Mouse (Mus musculus) frontal cortex, postnatal 25 days (tissue): ENCODE results near the gene Ear14.
A peak's percentile ranks its signal among the peaks of the same experiment; 100 is the strongest.
"Not testable (repeated sequence)": the region's sequence is repeated elsewhere in the genome, so short reads cannot be mapped to it uniquely, and the experiment has no call there.

Experiments
- DNase-seq, 2 experiments: peaks; one replicate each; pipeline ENCODE4 v3.0.0; 2022; ENCODE audit warnings: low spot score in 2 of 2

The Ear14 gene

DNA sequence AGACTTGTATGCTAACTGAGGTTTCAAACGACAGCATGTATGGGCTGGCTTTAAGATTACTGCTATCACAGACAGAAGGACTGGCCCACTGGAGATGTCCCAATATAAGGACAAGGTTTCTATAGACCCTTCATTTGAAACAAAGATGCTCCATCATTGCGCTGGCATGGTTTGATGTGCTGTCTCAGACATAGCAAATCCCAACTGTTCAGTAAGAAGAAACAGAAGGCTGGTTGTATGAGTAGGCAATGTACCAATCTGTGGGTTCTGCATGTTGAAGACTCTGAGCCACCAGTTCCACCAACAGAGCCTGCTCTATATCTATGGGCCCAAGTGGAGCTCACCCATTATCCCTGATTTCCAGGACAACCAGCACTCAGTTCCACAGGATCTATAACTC is at the start of gene Ear14:
Gene Ear14, plus strand, starts transcription at position 277 of the 400 bp plus-strand sequence.
- DNase-seq: no peak

- no peak for DNase-seq
Observed at GRCm38 (mm10) chr14:51156056-51156735, 47.0 kb upstream of the Ear14 start.

DNA sequence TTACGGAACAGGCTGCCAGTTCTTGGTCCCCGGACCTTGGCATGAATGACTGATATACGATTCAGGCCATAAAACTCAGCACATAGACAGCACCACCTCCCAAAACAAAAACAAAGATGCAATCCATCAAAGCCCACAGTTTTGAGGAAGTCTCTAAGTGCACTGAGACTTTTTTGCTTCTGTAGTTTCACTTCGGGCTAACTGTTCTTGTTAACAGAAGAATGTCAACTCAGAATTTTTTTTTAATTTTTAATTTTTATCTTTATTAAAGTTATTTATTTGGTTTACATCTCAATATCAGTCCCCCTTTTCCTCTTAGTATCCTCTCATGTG is 46.5 kb upstream of the Ear14 start:
- no peak for DNase-seq

- DNase-seq: no peak
Observed at GRCm38 (mm10) chr14:51157072-51157471, 46.1 kb upstream of the Ear14 start.

- not testable (repeated sequence) for DNase-seq
Observed at GRCm38 (mm10) chr14:51161976-51162375, 41.2 kb upstream of the Ear14 start, which contains the start of gene Rnase2b. Rnase2b (plus strand) TSS chr14:51162260.

- DNase-seq: not testable (repeated sequence)
Observed at GRCm38 (mm10) chr14:51163323-51163722, 39.9 kb upstream of the Ear14 start.

- DNase-seq: no peak
Observed at GRCm38 (mm10) chr14:51165435-51165834, 37.8 kb upstream of the Ear14 start.

GRCm38 (mm10) chr14:51166068-51166467 is 37.1 kb upstream of the Ear14 start:
- no peak for DNase-seq

DNA sequence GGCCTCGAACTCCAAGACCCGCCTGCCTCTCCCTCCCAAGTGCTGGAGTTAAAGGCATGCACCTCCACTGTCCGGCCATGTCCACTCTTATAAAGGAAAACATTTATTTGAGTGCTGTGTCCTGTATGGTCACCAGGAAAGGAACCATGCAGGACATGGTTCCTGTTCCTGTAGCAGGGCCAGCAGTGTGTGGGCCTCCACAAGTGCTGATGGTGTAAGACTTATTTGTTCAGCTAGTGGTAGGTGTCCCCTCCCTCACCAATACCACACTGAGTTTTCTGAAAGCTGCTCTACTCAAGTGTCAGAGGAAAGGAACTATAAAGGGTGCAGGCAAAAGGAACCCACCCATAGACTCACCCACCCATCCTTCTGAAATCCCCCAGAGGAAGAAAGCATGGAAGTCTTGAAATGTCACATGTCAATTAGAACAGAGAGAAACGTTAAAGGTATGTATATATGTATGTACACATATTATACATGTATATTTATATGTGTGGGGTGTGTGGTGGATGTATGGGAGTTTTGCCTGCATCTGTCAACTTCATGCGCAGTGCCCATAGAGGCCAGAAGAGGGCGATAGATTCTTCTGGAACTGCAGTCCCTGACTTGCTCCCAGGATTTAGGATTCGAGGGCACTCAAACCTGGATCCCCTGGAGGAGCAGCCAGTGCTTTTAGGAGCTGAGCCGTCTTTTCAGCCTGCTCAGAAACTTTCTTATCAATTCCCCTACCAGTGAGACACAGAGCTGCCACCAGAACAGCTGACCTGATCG is 30.9 kb upstream of the Ear14 start:
- DNase-seq: peak in 1 of 2 experiments; percentile 33

- peak in 1 of 2 experiments; percentile 15 for DNase-seq
Observed at GRCm38 (mm10) chr14:51172947-51173346, 30.2 kb upstream of the Ear14 start.

- no peak for DNase-seq
Observed at GRCm38 (mm10) chr14:51173843-51174242, 29.3 kb upstream of the Ear14 start.

GRCm38 (mm10) chr14:51181051-51181450 is 22.1 kb upstream of the Ear14 start:
- DNase-seq: not testable (repeated sequence)

DNA sequence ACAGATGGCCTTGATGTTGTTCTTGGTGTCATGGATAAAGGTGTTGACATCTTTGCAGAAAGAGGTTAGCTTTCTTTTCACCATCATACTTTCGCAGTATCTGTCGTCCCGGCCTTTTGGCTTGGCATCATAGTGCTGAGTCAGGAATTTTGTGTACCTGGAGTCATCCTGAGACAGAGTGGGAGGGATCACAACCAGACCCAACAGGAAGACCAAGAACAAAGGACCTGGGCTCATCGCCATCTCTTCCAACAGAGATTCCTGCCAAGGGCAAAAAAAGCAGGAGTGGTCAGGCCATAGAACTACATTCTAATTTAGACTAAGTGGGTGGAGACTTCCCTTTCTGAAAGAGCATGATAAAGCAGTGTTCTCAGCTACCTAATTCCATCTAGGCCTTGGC is 7.5 kb upstream of the Ear14 start:
- DNase-seq: no peak

- DNase-seq: no peak
Observed at GRCm38 (mm10) chr14:51199098-51200023, 3.8 kb upstream of the Ear14 start, which contains the start of gene Ang2. Ang2 (minus strand) TSS chr14:51199148.

DNA sequence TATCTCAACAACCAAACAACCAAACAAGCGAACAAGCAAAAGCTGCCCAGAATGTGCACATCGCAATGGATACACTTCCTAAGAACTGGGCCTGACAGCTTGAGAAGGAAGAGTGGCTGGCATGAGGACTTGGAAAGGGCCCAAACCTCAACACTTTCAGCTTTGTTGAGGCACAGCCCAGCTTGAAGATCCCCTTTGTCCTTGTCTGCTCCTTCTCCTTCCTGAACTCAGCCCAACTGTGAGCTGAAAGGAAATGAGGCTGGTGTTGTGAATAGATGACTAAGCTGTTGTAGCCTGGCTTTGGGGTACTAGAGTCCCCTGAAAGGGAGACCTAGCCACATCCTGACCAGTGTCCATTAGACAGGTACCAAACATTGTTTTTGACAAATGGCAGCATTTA is 3.1 kb upstream of the Ear14 start:
- no peak for DNase-seq

- DNase-seq: no peak
Observed at GRCm38 (mm10) chr14:51200466-51200865, 2.7 kb upstream of the Ear14 start.

DNA sequence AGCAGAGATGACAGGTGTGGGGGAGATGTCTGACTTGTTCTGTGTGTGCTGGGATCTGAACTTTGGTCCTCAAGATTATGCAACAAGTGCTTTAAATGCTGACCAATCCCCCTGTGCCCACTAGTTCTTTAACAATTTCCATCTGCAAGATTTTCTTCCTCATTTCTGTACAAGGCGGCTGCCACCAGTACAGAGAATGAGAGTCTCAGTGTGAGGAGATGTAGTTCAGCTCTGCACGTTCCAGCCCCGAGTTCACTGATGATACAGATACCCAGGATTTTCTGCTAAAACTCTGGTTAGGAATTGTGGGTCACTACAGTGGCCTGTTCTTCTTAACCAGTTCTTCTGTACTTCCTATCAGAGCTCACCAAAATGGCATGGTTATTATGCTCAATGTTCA is 16.9 kb downstream of the Ear14 start:
- DNase-seq: not testable (repeated sequence)

DNA sequence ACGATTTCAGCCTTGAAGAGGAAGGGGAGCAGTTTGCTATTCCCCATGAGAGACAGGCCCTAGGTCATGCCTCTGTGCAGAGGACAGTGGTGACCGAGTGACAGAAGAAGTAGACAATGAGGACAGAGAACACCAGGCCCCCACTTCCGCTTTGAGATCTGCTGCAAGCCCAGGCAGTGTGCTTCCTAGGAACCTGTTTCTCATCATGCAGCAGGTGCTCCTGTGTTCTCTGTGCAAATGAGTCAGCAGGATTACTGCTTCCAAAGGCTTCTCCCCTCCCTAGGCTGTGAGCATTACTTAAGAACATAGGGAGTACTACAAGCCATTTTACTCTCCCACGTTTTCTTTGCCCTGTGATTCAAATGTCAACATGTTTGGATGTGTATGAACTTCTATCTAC is 26.5 kb downstream of the Ear14 start:
- not testable (repeated sequence) for DNase-seq

- DNase-seq: not testable (repeated sequence)
Observed at GRCm38 (mm10) chr14:51237488-51237887, 34.3 kb downstream of the Ear14 start.

- DNase-seq: peak; percentile 3 to 19
Observed at GRCm38 (mm10) chr14:51240899-51241298, 37.7 kb downstream of the Ear14 start.

GRCm38 (mm10) chr14:51247736-51248135 is 44.5 kb downstream of the Ear14 start:
- no peak for DNase-seq

DNA sequence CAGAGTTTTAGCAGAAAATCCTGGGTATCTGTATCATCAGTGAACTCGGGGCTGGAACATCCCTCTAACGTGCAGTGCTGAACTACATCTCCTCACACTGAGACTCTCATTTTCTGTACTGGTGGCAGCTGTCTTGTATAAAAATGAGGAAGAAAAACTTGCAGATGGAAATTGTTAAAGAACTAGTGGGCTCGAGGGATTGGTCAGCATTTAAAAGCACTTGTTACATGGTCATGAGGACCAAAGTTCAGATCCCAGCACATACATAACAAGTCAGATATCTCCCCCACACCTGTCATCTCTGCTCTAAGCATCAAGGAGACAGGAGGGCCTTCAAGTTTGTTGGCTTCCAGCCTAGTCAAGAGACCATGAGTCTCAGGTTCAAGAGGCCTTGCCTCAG is 47.2 kb downstream of the Ear14 start:
- no peak for DNase-seq
